Mouse (Mus musculus) C2C12 (cell line): ENCODE measurements around the gene Gm6685.

Experiments
- CTCF ChIP-seq: IDR thresholded peaks from one replicate; pipeline ENCODE4 v1.5.1; 2011; ENCODE audit not compliant: control insufficient read depth, insufficient read depth, insufficient read length
- MAX ChIP-seq: IDR thresholded peaks from one replicate; pipeline ENCODE4 v1.6.1; 2011; ENCODE audit warnings: mild to moderate bottlenecking, control low read depth
- USF1 ChIP-seq: IDR thresholded peaks from one replicate; pipeline ENCODE4 v1.6.1; 2011; ENCODE audit warnings: low read depth, mild to moderate bottlenecking, control low read depth, moderate library complexity

GRCm38 (mm10) chr11:28290440-28290839, 49.2 kb downstream of the Gm6685 start:
- no peak for TF ChIP-seq CTCF
- TF ChIP-seq USF1 = no peak
- no peak for TF ChIP-seq MAX
